Mouse (Mus musculus) stomach, embryonic 14.5 days (tissue): Measurements from ENCODE around the gene Srcap. TPM values are rescaled to one million over a fixed set of nuclear protein-coding genes. Genes with fewer than 3 reads are reported as not detected.

ENCODE experiments used
- ATAC-seq: fragments of 200-750 bp; cut with Nextera tagmentation; 2 replicates; pipeline ENCODE4 v1.8.0; 2017; ENCODE audit warnings: low read depth, moderate TSS enrichment; ENCODE audit not compliant: insufficient number of reproducible peaks, insufficient read depth, low FRiP score
- H3K27ac ChIP-seq: fragments of 300-500 bp; sonication (generic); 2 replicates; pipeline ENCODE4 v1.5.1; 2014; ENCODE audit warnings: mild to moderate bottlenecking, low read length, moderate library complexity, mixed read lengths
- H3K27me3 ChIP-seq: fragments of 300-500 bp; sonication (generic); 2 replicates; pipeline ENCODE4 v1.6.1; 2014; ENCODE audit warnings: low read length, control low read depth, mixed read lengths; ENCODE audit not compliant: control insufficient read depth, insufficient read depth
- H3K36me3 ChIP-seq: fragments of 300-500 bp; sonication (generic); 2 replicates; pipeline ENCODE4 v1.6.1; 2014; ENCODE audit warnings: mild to moderate bottlenecking, control low read depth, low read length, moderate library complexity, mixed read lengths; ENCODE audit not compliant: control insufficient read depth, insufficient read depth
- H3K4me1 ChIP-seq: fragments of 300-500 bp; sonication (generic); 2 replicates; pipeline ENCODE4 v1.6.1; 2014; ENCODE audit warnings: low read length, control low read depth, mixed read lengths; ENCODE audit not compliant: control insufficient read depth, insufficient read depth
- H3K4me2 ChIP-seq: fragments of 300-500 bp; sonication (generic); replicated peaks from 2 replicates; pipeline ENCODE4 v1.6.1; 2014; ENCODE audit warnings: low read depth, low read length, control low read depth
- H3K4me3 ChIP-seq: fragments of 300-500 bp; sonication (generic); 2 replicates; pipeline ENCODE4 v1.5.1; 2014; ENCODE audit warnings: low read depth, low read length, control low read depth
- H3K9ac ChIP-seq: fragments of 300-500 bp; sonication (generic); replicated peaks from 2 replicates; pipeline ENCODE4 v1.6.1; 2014; ENCODE audit warnings: low read depth, mild to moderate bottlenecking, control low read depth, low read length, moderate library complexity, mixed read lengths
- H3K9me3 ChIP-seq: fragments of 300-500 bp; sonication (generic); 2 replicates; pipeline ENCODE4 v1.6.1; 2016; ENCODE audit warnings: low read depth, low read length, control low read depth; ENCODE audit not compliant: control insufficient read depth
- WGBS: fragments of 180-500 bp; shearing (Covaris S2); extraction: QIAGEN DNeasy Blood & Tissue Kit; methylation state at CpG from one replicate; pipeline ENCODE4 v1.1.7; 2014; 5-methylcytosine and 5-hydroxymethylcytosine counted together
- microRNA-seq: library from miRNA; unstranded; fragments of <30 nt; microRNA quantifications from one replicate; pipeline ENCODE4, GENCODE M21; 2016
- polyA plus RNA-seq: library from polyadenylated mRNA; unstranded; fragments of >200 nt; fragmentation: Nextera tagmentation; extraction: Ambion mirVana; gene quantifications from 2 replicates; pipeline ENCODE4 v1.2.1, GENCODE M21; 2014

Gene Srcap
- polyA plus RNA-seq, 1 experiment from 2014 or later = 65.2 TPM

DNA sequence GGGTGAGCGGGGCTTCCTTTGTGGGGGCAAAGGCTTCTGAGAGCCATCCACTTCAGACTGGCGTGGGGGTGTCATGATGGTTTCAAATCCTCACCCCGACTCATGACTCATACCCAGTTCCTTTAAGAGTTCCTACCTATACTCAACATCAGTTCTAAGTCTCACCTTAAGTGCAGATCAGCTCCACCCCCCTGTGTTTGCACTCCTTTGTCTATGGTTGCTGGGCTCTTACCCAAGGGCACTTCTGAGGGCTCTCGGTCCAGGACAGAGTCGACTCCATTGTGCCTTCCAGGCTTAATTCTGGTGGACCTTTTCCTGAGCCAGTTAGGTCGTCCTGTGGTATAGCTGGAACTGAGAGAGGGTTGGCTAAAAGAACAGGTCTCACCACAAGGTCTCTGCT lies 95.4 kb downstream of the Srcap start:
- no peaks in the 10 kb centered on the region for H3K27me3 ChIP-seq
- no peak for ATAC-seq
- WGBS = 81% methylated on average over 6 of the region's 6 CpGs

More for the DNA sequence above, 95.4 kb downstream of the Srcap start:
- Histone ChIP-seq H3K27ac (no peak overlapping the region), H3K4me3 (no peak overlapping the region), H3K4me2 (no peak overlapping the region), H3K4me1 (no peaks in the 10 kb centered on the region), H3K36me3 (peaks cover 78% of the 10 kb centered on the region), H3K9ac (no peak overlapping the region), H3K9me3 (no peaks in the 10 kb centered on the region)

Small RNAs within 50 kb of the gene (microRNA-seq; reads per million reads assigned to microRNA genes)
- not detected for gene Gm47278
- not detected for gene Mir7060

Other genes starting within 250 kb of the Srcap start
- 97.3 and 114 TPM in 2 replicates for gene Sephs2, start 237.9 kb upstream of the Srcap start, polyA plus RNA-seq
- 0.91 and 1.0 TPM in 2 replicates for gene Itgal, start 215.7 kb upstream of the Srcap start, polyA plus RNA-seq
- 4.6 and 4.7 TPM in 2 replicates for gene Zfp768, start 166.4 kb upstream of the Srcap start, polyA plus RNA-seq
- 8.1 and 9.4 TPM in 2 replicates for gene Zfp747, start 135.9 kb upstream of the Srcap start, polyA plus RNA-seq
- gene 9130019O22Rik, start 124.8 kb upstream of the Srcap start, polyA plus RNA-seq = 6.7 and 7.1 TPM in 2 replicates
- 8.0 and 9.7 TPM in 2 replicates for gene E430018J23Rik, start 118.4 kb upstream of the Srcap start, polyA plus RNA-seq
- gene Zfp764, start 105.2 kb upstream of the Srcap start, polyA plus RNA-seq = 10.3 and 12.0 TPM in 2 replicates
- gene Zfp688, start 89.9 kb upstream of the Srcap start, polyA plus RNA-seq = 25.0 and 26.3 TPM in 2 replicates
- 7.9 and 9.1 TPM in 2 replicates for gene Zfp689, start 62.8 kb upstream of the Srcap start, polyA plus RNA-seq
- gene Prr14, start 52.4 kb upstream of the Srcap start, polyA plus RNA-seq = 49.9 and 55.0 TPM in 2 replicates
- 14.9 and 18.5 TPM in 2 replicates for gene Fbrs, start 32.8 kb upstream of the Srcap start, polyA plus RNA-seq
- gene Gm42715, start 7.6 kb downstream of the Srcap start, polyA plus RNA-seq = 20.8 and 22.1 TPM in 2 replicates
- 7.2 and 11.3 TPM in 2 replicates for gene Tmem265, start 49.4 kb downstream of the Srcap start, polyA plus RNA-seq
- gene Phkg2, start 61.4 kb downstream of the Srcap start, polyA plus RNA-seq = 46.4 and 47.4 TPM in 2 replicates
- 7.8 and 8.2 TPM in 2 replicates for gene Ccdc189, start 76.6 kb downstream of the Srcap start, polyA plus RNA-seq
- 37.0 and 39.9 TPM in 2 replicates for gene Rnf40, start 76.8 kb downstream of the Srcap start, polyA plus RNA-seq
- 16.0 and 17.2 TPM in 2 replicates for gene Zfp629, start 103.8 kb downstream of the Srcap start, polyA plus RNA-seq
- gene Bcl7c, start 196.9 kb downstream of the Srcap start, polyA plus RNA-seq = 57.8 and 65.2 TPM in 2 replicates
- gene Ctf1, start 200.8 kb downstream of the Srcap start, polyA plus RNA-seq = 20.1 and 22.1 TPM in 2 replicates
- gene Ctf2, start 220.2 kb downstream of the Srcap start, polyA plus RNA-seq = 0.32 and 0.66 TPM in 2 replicates
- gene Fbxl19, start 232.6 kb downstream of the Srcap start, polyA plus RNA-seq = 3.9 and 6.2 TPM in 2 replicates